In the genomic region with DNA sequence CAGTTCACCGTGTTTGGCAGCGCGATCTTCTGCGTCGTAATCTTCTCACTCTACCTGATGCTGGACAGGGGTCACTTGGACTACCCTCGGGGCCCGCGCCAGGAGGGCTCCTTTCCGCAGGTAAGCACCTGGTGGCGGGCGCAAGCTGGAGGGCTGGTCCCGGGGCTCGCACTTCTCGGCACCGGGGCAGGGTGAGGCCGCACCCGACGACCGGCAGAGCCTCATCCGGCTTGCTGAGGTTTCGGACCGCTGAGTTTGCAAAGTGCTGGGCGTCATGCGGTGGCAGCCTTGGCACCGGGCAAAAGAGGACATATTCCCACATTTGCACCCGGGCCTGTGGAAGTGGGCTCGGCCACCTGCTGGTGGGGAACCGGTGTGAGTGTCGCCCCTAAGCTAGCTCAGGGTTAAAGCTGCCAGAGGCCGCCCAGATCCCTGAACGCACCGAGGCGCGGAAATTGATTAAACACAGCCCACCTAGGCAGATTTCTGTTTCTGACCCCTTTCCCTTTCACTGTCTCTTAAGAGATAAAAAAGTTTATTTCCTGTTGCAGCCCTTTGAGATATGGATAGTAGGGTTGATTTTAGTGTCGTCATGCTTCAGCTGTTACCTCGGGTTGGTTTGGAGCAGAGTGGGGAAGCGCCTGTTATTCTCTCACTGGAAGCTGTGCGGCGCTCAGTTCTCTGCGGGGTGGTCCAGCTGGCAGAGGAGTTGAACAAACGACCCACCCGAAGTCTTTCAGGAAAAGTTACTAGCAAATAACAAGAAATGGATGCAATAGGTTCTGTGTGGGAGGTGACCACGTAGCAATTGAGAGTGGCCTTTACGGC, we compare ENCODE assay signal across 8 mouse cellular contexts. TPM values are rescaled to one million over a fixed set of nuclear protein-coding genes. Genes with fewer than 3 reads are reported as not detected.
A peak's percentile ranks its signal among the peaks of the same experiment; 100 is the strongest.
DNase-seq lines count a peak whose midpoint lies in the region; ATAC-seq and TF ChIP-seq lines count a peak whose summit lies in the region.

No protein-coding gene starts in this region.

- peak overlapping the region; percentile 95 for H3K4me2 ChIP-seq in embryonic facial prominence, embryonic 14.5 days (ENCODE audit: low read depth, low read length)
- H3K4me2 ChIP-seq in heart, embryonic 11.5 days: peak overlapping the region; percentile 100
- H3K4me2 ChIP-seq in kidney, embryonic 14.5 days (replicated peaks; ENCODE audit: low read depth, low read length): peak overlapping the region; percentile 94
- H3K4me2 ChIP-seq in liver, postnatal 0 days (ENCODE audit: low read depth, low read length): peak overlapping the region; percentile 89
- H3K4me2 ChIP-seq in neural tube, embryonic 14.5 days (ENCODE audit: low read depth, low read length): peak overlapping the region; percentile 81

- H3K36me3 ChIP-seq in embryonic facial prominence, embryonic 14.5 days (ENCODE audit: control insufficient read depth, insufficient read depth, low read length): no peaks in the 10 kb centered on the region
- no peaks in the 10 kb centered on the region for H3K36me3 ChIP-seq in heart, embryonic 11.5 days (ENCODE audit: control insufficient read depth, insufficient read depth, low read length)
- no peaks in the 10 kb centered on the region for H3K36me3 ChIP-seq in kidney, embryonic 14.5 days (ENCODE audit: control insufficient read depth, insufficient read depth, low read length)
- H3K36me3 ChIP-seq in liver, postnatal 0 days (replicated peaks; ENCODE audit: insufficient read depth, low read length): peaks cover under 1% of the 10 kb centered on the region
- H3K36me3 ChIP-seq in neural tube, embryonic 14.5 days (ENCODE audit: control insufficient read depth, insufficient read depth, low read length): no peaks in the 10 kb centered on the region

- TF ChIP-seq CTCF in liver, postnatal 0 days (IDR thresholded peaks at IDR 0.05; ENCODE audit: low read depth): peak; percentile 62

- peak; percentile 26 to 44 for DNase-seq in CD8-positive naive resting alpha-beta T cell, adult 2 months (ENCODE audit: low read depth in 2 of 2, low spot score in 2 of 2)
- DNase-seq in adrenal gland, postnatal 25 days: peak; percentile 64
- peak; percentile 90 for DNase-seq in embryonic facial prominence, embryonic 14.5 days (ENCODE audit: low spot score)
- peak; percentile 74 for DNase-seq in liver, postnatal 0 days
- peak; percentile 56 to 68 for DNase-seq in thymus, adult 18-20 months

- peak; percentile 39; the same call in 1 of the 2 replicates for ATAC-seq in embryonic facial prominence, embryonic 14.5 days (ENCODE audit: low read depth)
- ATAC-seq in heart, embryonic 11.5 days (replicated peaks; ENCODE audit: insufficient number of reproducible peaks, low FRiP score, low TSS enrichment): no peak; the same call in 1 of the 2 replicates
- peak; percentile 37; the same call in 1 of the 2 replicates for ATAC-seq in kidney, embryonic 14.5 days (ENCODE audit: low FRiP score, low TSS enrichment)
- peak; percentile 44 for ATAC-seq in liver, postnatal 0 days
- peak; percentile 50; the same call in 1 of the 2 replicates for ATAC-seq in neural tube, embryonic 14.5 days (ENCODE audit: low read depth)

- no peak; the same call in none of the 2 replicates for TF ChIP-seq EP300 in liver, postnatal 0 days (IDR thresholded peaks at IDR 0.05; ENCODE audit: low read depth)

- peaks cover 19% of the 10 kb centered on the region for H3K4me1 ChIP-seq in embryonic facial prominence, embryonic 14.5 days (ENCODE audit: control insufficient read depth, insufficient read depth, low read length)
- H3K4me1 ChIP-seq in heart, embryonic 11.5 days (ENCODE audit: control insufficient read depth, insufficient read depth, low read length): peaks cover 18% of the 10 kb centered on the region
- H3K4me1 ChIP-seq in kidney, embryonic 14.5 days (ENCODE audit: control insufficient read depth, insufficient read depth, low read length): peaks cover 29% of the 10 kb centered on the region
- peaks cover 39% of the 10 kb centered on the region for H3K4me1 ChIP-seq in liver, postnatal 0 days (ENCODE audit: insufficient read depth)
- H3K4me1 ChIP-seq in neural tube, embryonic 14.5 days (ENCODE audit: control insufficient read depth, insufficient read depth, low read length): peaks cover 9% of the 10 kb centered on the region; the same call in 1 of the 2 replicates

- H3K9ac ChIP-seq in embryonic facial prominence, embryonic 14.5 days (ENCODE audit: low read depth, low read length): peak overlapping the region; percentile 89
- peak overlapping the region; percentile 84 for H3K9ac ChIP-seq in heart, embryonic 11.5 days (ENCODE audit: low read depth, low read length)
- peak overlapping the region; percentile 91 for H3K9ac ChIP-seq in kidney, embryonic 14.5 days (ENCODE audit: low read depth, low read length)
- peak overlapping the region; percentile 79 for H3K9ac ChIP-seq in liver, postnatal 0 days (replicated peaks)
- H3K9ac ChIP-seq in neural tube, embryonic 14.5 days (replicated peaks; ENCODE audit: low read depth, low read length): peak overlapping the region; percentile 92

- peak overlapping the region; percentile 90 for H3K4me3 ChIP-seq in embryonic facial prominence, embryonic 14.5 days (ENCODE audit: low read depth, low read length)
- peak overlapping the region; percentile 85 for H3K4me3 ChIP-seq in heart, embryonic 11.5 days (ENCODE audit: low read depth, low read length)
- peak overlapping the region; percentile 88 for H3K4me3 ChIP-seq in kidney, embryonic 14.5 days (ENCODE audit: low read length)
- H3K4me3 ChIP-seq in liver, postnatal 0 days (ENCODE audit: low read depth, low read length): peak overlapping the region; percentile 92
- peak overlapping the region; percentile 97 for H3K4me3 ChIP-seq in neural tube, embryonic 14.5 days (ENCODE audit: low read depth, low read length)

- H3K27me3 ChIP-seq in embryonic facial prominence, embryonic 14.5 days (replicated peaks; ENCODE audit: control insufficient read depth, insufficient read depth, low read length): no peaks in the 10 kb centered on the region
- H3K27me3 ChIP-seq in heart, embryonic 11.5 days (ENCODE audit: control insufficient read depth, insufficient read depth, low read length): no peaks in the 10 kb centered on the region
- H3K27me3 ChIP-seq in kidney, embryonic 14.5 days (ENCODE audit: control insufficient read depth, insufficient read depth, low read length): no peaks in the 10 kb centered on the region
- no peaks in the 10 kb centered on the region for H3K27me3 ChIP-seq in liver, postnatal 0 days (ENCODE audit: insufficient read depth, low read length)
- H3K27me3 ChIP-seq in neural tube, embryonic 14.5 days (ENCODE audit: control insufficient read depth, insufficient read depth, low read length): no peaks in the 10 kb centered on the region

- under 1% methylated on average over 38 of the region's 44 CpGs for WGBS in embryonic facial prominence, embryonic 14.5 days
- 1% methylated on average over 44 of the region's 44 CpGs for WGBS in heart, embryonic 11.5 days (ENCODE audit: insufficient replicate concordance)
- under 1% methylated on average over 44 of the region's 44 CpGs for WGBS in kidney, embryonic 14.5 days
- WGBS in liver, postnatal 0 days (ENCODE audit: insufficient replicate concordance): 1% methylated on average over 44 of the region's 44 CpGs
- WGBS in neural tube, embryonic 14.5 days: under 1% methylated on average over 44 of the region's 44 CpGs

- H3K27ac ChIP-seq in embryonic facial prominence, embryonic 14.5 days (replicated peaks; ENCODE audit: low read depth, low read length): peak overlapping the region; percentile 92
- H3K27ac ChIP-seq in heart, embryonic 11.5 days (ENCODE audit: low read depth, low read length): no peak overlapping the region
- no peak overlapping the region; the same call in 1 of the 2 replicates for H3K27ac ChIP-seq in kidney, embryonic 14.5 days (ENCODE audit: low read depth, low read length)
- H3K27ac ChIP-seq in liver, postnatal 0 days (ENCODE audit: low read depth): peak overlapping the region; percentile 98
- H3K27ac ChIP-seq in neural tube, embryonic 14.5 days (ENCODE audit: low read depth, low read length): no peak overlapping the region

- no peaks in the 10 kb centered on the region for H3K9me3 ChIP-seq in embryonic facial prominence, embryonic 14.5 days (ENCODE audit: control insufficient read depth, low read length)
- H3K9me3 ChIP-seq in heart, embryonic 11.5 days (replicated peaks; ENCODE audit: control insufficient read depth, low read length): no peaks in the 10 kb centered on the region
- H3K9me3 ChIP-seq in kidney, embryonic 14.5 days (ENCODE audit: control insufficient read depth, low read length): no peaks in the 10 kb centered on the region
- no peaks in the 10 kb centered on the region for H3K9me3 ChIP-seq in liver, postnatal 0 days (ENCODE audit: low read length)
- no peaks in the 10 kb centered on the region for H3K9me3 ChIP-seq in neural tube, embryonic 14.5 days (ENCODE audit: control insufficient read depth, low read length)

RNA-seq across cellular contexts. Expression of gene Man2a1, which starts 1.4 kb away (rescaled TPM):
- total RNA-seq in adrenal gland, postnatal 25 days (2021): 176 and 192 TPM in 2 replicates
- polyA plus RNA-seq in embryonic facial prominence, embryonic 14.5 days (2014; fragmentation: Nextera tagmentation; extraction: Ambion mirVana): 10.5 and 12.8 TPM in 2 replicates
- 4.1 and 4.9 TPM in 2 replicates for polyA plus RNA-seq in heart, embryonic 11.5 days (2014; fragmentation: Nextera tagmentation; extraction: Ambion mirVana)
- polyA plus RNA-seq in kidney, embryonic 14.5 days (2014; fragmentation: Nextera tagmentation; extraction: Ambion mirVana): 9.8 and 12.5 TPM in 2 replicates
- 11.5 and 12.8 TPM in 2 replicates for polyA plus RNA-seq in liver, postnatal 0 days (2015; fragmentation: Nextera tagmentation; extraction: Ambion mirVana)
- polyA plus RNA-seq in neural tube, embryonic 14.5 days (2014; fragmentation: Nextera tagmentation; extraction: Ambion mirVana): 5.3 and 6.3 TPM in 2 replicates

Comparison
In these comparisons a context has a peak if more than half of its experiments do, and no peak if none do; other contexts are left out.
1. DNase-seq: peak in every context shown above with its lines; median percentile 90 in embryonic facial prominence, embryonic 14.5 days; 74 in liver, postnatal 0 days; 64 in adrenal gland, postnatal 25 days; 62 in thymus, adult 18-20 months; 35 in CD8-positive naive resting alpha-beta T cell, adult 2 months.
2. H3K27ac ChIP-seq: peak in embryonic facial prominence, embryonic 14.5 days (single experiment) and liver, postnatal 0 days (single experiment); none in heart, embryonic 11.5 days (single experiment), kidney, embryonic 14.5 days (single experiment) and neural tube, embryonic 14.5 days (single experiment).
3. Peak in every context shown above with its lines, with median percentiles within 50 percentile points of each other: H3K4me2 ChIP-seq, H3K4me3 ChIP-seq and H3K9ac ChIP-seq.